Comparison of ENCODE assay signal across 14 mouse cellular contexts in genomic region chr13:96313241-96313640, GRCm38 (mm10).
"Had no signal": no experiment of that assay in that cellular context is flagged by ENCODE, and none has a peak within 500 bp of the region (broad histone marks: within the 10 kb centered on the region; RNA-seq: fewer than 3 reads in every experiment).

No protein-coding gene starts in this region.

- H3K9ac ChIP-seq: limb, embryonic 13.5 days; liver, embryonic 14.5 days; neural tube, embryonic 15.5 days had no signal

- H3K27me3 ChIP-seq: limb, embryonic 13.5 days; neural tube, embryonic 15.5 days had no signal

- H3K9me3 ChIP-seq: limb, embryonic 13.5 days; midbrain, embryonic 10.5 days; neural tube, embryonic 15.5 days had no signal

- H3K4me3 ChIP-seq: limb, embryonic 13.5 days; midbrain, embryonic 10.5 days; myocyte; neural tube, embryonic 15.5 days had no signal

- H3K4me2 ChIP-seq: limb, embryonic 13.5 days; neural tube, embryonic 15.5 days had no signal

- H3K4me1 ChIP-seq: limb, embryonic 13.5 days; midbrain, embryonic 10.5 days; neural tube, embryonic 15.5 days had no signal

- H3K27ac ChIP-seq: limb, embryonic 13.5 days; liver, embryonic 14.5 days; midbrain, embryonic 10.5 days; neural tube, embryonic 15.5 days had no signal

- ATAC-seq: lung, postnatal 0 days had no signal

- DNase-seq: kidney, postnatal 25 days; layer of hippocampus, adult 9-11 months; layer of hippocampus, postnatal 36 days; lung, adult 18-20 months; lung, postnatal 4 days; right cerebral cortex, adult 18-20 months; right cerebral cortex, postnatal 25 days; thymus, postnatal 36 days had no signal

- H3K36me3 ChIP-seq: limb, embryonic 13.5 days; midbrain, embryonic 10.5 days; neural tube, embryonic 15.5 days had no signal
